Mouse (Mus musculus) heart, embryonic 10.5 days (tissue): ENCODE data around the gene Erbb2. TPM values are rescaled to one million over a fixed set of nuclear protein-coding genes. Genes with fewer than 3 reads are reported as not detected.
A peak's percentile ranks its signal among the peaks of the same experiment; 100 is the strongest.

Source experiments
- DNase-seq: peaks from one replicate; pipeline ENCODE4 v3.0.0-alpha.2; 2017; ENCODE audit warnings: low spot score
- H3K27ac ChIP-seq: fragments of 300-500 bp; sonication (generic); 2 replicates; pipeline ENCODE4 v1.5.1; 2016; ENCODE audit warnings: mild to moderate bottlenecking
- H3K27me3 ChIP-seq: fragments of 300-500 bp; sonication (generic); 2 replicates; pipeline ENCODE4 v1.6.1; 2016; ENCODE audit warnings: mild to moderate bottlenecking; ENCODE audit not compliant: poor library complexity, insufficient read depth, severe bottlenecking
- H3K36me3 ChIP-seq: fragments of 300-500 bp; sonication (generic); 2 replicates; pipeline ENCODE4 v1.6.1; 2016; ENCODE audit warnings: mild to moderate bottlenecking, moderate library complexity
- H3K4me1 ChIP-seq: fragments of 300-500 bp; sonication (generic); 2 replicates; pipeline ENCODE4 v1.6.1; 2016; ENCODE audit warnings: mild to moderate bottlenecking
- H3K4me3 ChIP-seq: fragments of 300-500 bp; sonication (generic); 2 replicates; pipeline ENCODE4 v1.5.1; 2016; ENCODE audit warnings: mild to moderate bottlenecking, moderate library complexity
- H3K9me3 ChIP-seq: fragments of 300-500 bp; sonication (generic); 2 replicates; pipeline ENCODE4 v1.6.1; 2016; ENCODE audit warnings: mild to moderate bottlenecking, moderate library complexity
- WGBS: fragments of 180-500 bp; shearing (Covaris S2); methylation state at CpG from one replicate; pipeline ENCODE4 v1.1.7; 2016; 5-methylcytosine and 5-hydroxymethylcytosine counted together
- polyA plus RNA-seq: library from polyadenylated mRNA; unstranded; fragments of >200 nt; fragmentation: Nextera tagmentation; extraction: Ambion mirVana; gene quantifications from 2 replicates; pipeline ENCODE4 v1.2.1, GENCODE M21; 2016

Gene Erbb2
- polyA plus RNA-seq, 1 experiment from 2014 or later = 47.4 TPM

DNA sequence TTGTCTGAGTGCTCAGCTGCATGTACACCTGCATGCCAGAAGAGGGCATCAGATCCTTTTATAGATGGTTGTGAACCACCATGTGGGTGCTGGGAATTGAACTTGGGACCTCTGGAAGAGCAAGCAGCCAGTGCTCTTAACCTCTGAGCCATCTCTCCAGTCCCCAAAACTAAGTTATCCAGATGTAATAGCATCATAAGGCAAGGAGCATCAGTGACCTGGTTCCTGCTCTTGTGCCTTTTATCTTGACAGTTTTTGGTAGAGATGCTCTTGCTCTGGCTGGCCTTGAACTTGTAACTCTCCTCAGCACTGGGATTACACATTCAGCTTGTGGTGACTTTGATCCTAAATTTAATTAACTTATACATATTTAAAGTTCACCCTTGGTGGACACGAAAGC lies 31.4 kb downstream of the Erbb2 start:
- H3K27me3 ChIP-seq = peaks cover 30% of the 10 kb centered on the region
- no peak overlapping the region for H3K27ac ChIP-seq
- no peaks in the 10 kb centered on the region; the same call in 1 of the 2 replicates for H3K36me3 ChIP-seq
- H3K4me1 ChIP-seq = peaks cover 34% of the 10 kb centered on the region
- H3K9me3 ChIP-seq = no peaks in the 10 kb centered on the region
- H3K4me3 ChIP-seq = no peak overlapping the region
- 88% methylated on average over 1 of the region's 1 CpGs for WGBS
- DNase-seq = no peak

DNA sequence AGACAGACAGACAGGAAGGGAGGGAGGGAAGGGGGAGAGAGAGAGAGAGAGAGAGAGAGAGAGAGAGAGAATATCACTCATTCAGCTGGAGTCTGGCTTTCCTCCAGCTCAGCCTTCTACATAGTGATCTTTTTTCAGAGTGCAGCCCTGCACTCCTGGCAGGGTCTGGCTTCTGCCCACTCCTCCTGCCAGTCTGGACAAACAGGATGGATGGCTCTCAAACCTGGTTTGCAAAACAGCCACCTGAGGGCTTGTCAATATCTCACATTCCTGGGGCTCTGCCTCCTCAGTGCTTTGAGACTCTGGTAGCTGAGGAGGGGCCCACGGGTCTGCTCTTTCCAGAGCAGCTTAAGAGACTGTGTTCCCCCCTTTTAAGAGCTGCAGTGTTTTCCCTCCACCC lies 33.0 kb downstream of the Erbb2 start:
- H3K27me3 ChIP-seq = peaks cover 45% of the 10 kb centered on the region
- no peaks in the 10 kb centered on the region; the same call in 1 of the 2 replicates for H3K36me3 ChIP-seq
- 28% methylated on average over 1 of the region's 1 CpGs for WGBS
- no peak overlapping the region for H3K4me3 ChIP-seq
- peaks cover 32% of the 10 kb centered on the region for H3K4me1 ChIP-seq
- no peaks in the 10 kb centered on the region for H3K9me3 ChIP-seq
- no peak for DNase-seq
- no peak overlapping the region for H3K27ac ChIP-seq

- WGBS = 43% methylated on average over 4 of the region's 4 CpGs
- H3K27ac ChIP-seq = 0 out of 2 replicates have a peak overlapping the region, but pooled peaks have one; percentile 2
- no peaks in the 10 kb centered on the region for H3K9me3 ChIP-seq
- no peak for DNase-seq
- peaks cover 49% of the 10 kb centered on the region for H3K27me3 ChIP-seq
- H3K4me1 ChIP-seq = peaks cover 36% of the 10 kb centered on the region
- H3K36me3 ChIP-seq = no peaks in the 10 kb centered on the region; the same call in 1 of the 2 replicates
- no peak overlapping the region for H3K4me3 ChIP-seq
These were observed 33.4 kb downstream of the Erbb2 start for GRCm38 (mm10) chr11:98445679-98446078.

GRCm38 (mm10) chr11:98446213-98446561 lies 33.9 kb downstream of the Erbb2 start, which contains the start of gene Grb7:
TSS of gene Grb7 (plus strand) at chr11:98446394.
- H3K4me3 ChIP-seq = peak within 1 kb of the TSS; percentile 50
- no peak for DNase-seq
- peaks cover 54% of the 10 kb centered on the region for H3K27me3 ChIP-seq
- H3K9me3 ChIP-seq = no peaks in the 10 kb centered on the region
- WGBS = 12% methylated on average over 5 of the region's 5 CpGs
- H3K4me1 ChIP-seq = peaks cover 36% of the 10 kb centered on the region
- H3K27ac ChIP-seq = peak within 1 kb of the TSS; percentile 56
- no peaks in the 10 kb centered on the region; the same call in 1 of the 2 replicates for H3K36me3 ChIP-seq

- H3K36me3 ChIP-seq = no peaks in the 10 kb centered on the region; the same call in 1 of the 2 replicates
- peaks cover 36% of the 10 kb centered on the region for H3K4me1 ChIP-seq
- H3K27ac ChIP-seq = peak overlapping the region; percentile 56
- no peak for DNase-seq
- H3K4me3 ChIP-seq = peak overlapping the region; percentile 50
- WGBS = 2% methylated on average over 33 of the region's 33 CpGs
- H3K27me3 ChIP-seq = peaks cover 57% of the 10 kb centered on the region
- H3K9me3 ChIP-seq = no peaks in the 10 kb centered on the region
These were observed 34.5 kb downstream of the Erbb2 start for GRCm38 (mm10) chr11:98446562-98447474.

- Histone ChIP-seq H3K36me3 (no peaks in the 10 kb centered on the region; the same call in 1 of the 2 replicates), H3K27ac (peak overlapping the region; percentile 60), H3K4me1 (peaks cover 36% of the 10 kb centered on the region), H3K4me3 (peak overlapping the region; percentile 50), H3K27me3 (peaks cover 57% of the 10 kb centered on the region), H3K9me3 (no peaks in the 10 kb centered on the region)
- DNase-seq = no peak
- 12% methylated on average over 7 of the region's 7 CpGs for WGBS
These were observed 35.2 kb downstream of the Erbb2 start for GRCm38 (mm10) chr11:98447475-98447834.

DNA sequence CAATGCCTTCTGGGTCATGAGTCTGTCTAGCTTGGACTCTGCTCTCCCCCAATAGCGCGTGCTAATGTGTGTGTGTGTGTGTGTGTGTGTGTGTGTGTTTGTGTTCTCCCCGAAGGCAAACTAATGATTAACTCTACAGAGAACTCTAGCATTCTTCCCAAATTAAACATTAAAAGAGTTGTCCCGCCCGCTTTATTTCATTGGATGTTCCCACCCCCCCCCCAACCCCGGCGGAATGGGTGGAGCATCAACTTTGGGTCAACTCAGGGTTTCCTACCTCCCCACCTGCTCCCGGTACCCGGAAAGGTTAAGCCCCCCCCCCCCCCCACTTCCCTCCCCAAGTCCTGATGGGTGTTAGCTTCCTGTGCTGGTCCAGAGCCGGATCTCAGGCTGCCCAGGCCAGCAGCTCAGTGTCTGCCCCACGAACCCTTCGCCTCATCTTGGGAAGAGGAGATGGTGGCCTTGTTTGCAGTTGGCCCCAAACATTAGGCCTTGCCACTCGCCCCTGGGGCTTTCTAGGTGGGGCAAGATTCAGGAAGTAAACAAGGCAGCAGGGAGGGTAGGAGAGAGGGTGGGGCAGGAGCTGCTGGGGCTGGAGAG lies 36.0 kb downstream of the Erbb2 start:
- H3K27me3 ChIP-seq = peaks cover 57% of the 10 kb centered on the region
- no peaks in the 10 kb centered on the region; the same call in 1 of the 2 replicates for H3K36me3 ChIP-seq
- peaks cover 36% of the 10 kb centered on the region for H3K4me1 ChIP-seq
- H3K9me3 ChIP-seq = no peaks in the 10 kb centered on the region
- no peak for DNase-seq
- 0 out of 2 replicates have a peak overlapping the region, but pooled peaks have one; percentile 60 for H3K27ac ChIP-seq
- 43% methylated on average over 13 of the region's 13 CpGs for WGBS
- no peak overlapping the region; the same call in 1 of the 2 replicates for H3K4me3 ChIP-seq

DNA sequence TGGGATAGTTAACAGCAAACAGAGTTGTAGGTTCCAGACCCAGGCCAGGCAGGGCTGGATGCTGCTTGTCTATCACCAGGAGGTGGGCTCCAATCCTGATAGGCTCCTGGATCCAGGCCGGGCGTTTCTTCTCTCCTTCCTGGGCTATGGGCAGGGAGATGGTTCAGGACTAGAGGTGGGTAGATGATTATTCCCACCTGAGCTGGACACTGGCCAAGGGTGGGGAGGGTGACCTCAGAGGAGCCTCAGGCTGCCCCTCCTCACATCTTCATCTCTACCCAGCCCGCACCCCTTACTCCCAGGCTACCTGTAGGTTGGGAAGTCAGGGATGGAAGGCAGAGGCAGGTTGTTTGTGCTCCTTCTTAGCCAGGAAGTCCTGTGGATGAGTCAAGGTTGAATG lies 37.1 kb downstream of the Erbb2 start:
- Histone ChIP-seq H3K4me1 (peaks cover 36% of the 10 kb centered on the region), H3K4me3 (no peak overlapping the region), H3K27ac (no peak overlapping the region), H3K36me3 (0 out of 2 replicates have a peak, but pooled peaks cover 7% of the 10 kb centered on the region), H3K9me3 (no peaks in the 10 kb centered on the region), H3K27me3 (peaks cover 65% of the 10 kb centered on the region)
- 85% methylated on average over 3 of the region's 3 CpGs for WGBS
- DNase-seq = no peak

GRCm38 (mm10) chr11:98449921-98450771 lies 37.9 kb downstream of the Erbb2 start:
- Histone ChIP-seq H3K27me3 (peaks cover 65% of the 10 kb centered on the region), H3K4me1 (peaks cover 33% of the 10 kb centered on the region), H3K4me3 (no peak overlapping the region), H3K9me3 (no peaks in the 10 kb centered on the region), H3K36me3 (0 out of 2 replicates have a peak, but pooled peaks cover 7% of the 10 kb centered on the region), H3K27ac (no peak overlapping the region)
- 72% methylated on average over 20 of the region's 20 CpGs for WGBS
- DNase-seq = no peak

DNA sequence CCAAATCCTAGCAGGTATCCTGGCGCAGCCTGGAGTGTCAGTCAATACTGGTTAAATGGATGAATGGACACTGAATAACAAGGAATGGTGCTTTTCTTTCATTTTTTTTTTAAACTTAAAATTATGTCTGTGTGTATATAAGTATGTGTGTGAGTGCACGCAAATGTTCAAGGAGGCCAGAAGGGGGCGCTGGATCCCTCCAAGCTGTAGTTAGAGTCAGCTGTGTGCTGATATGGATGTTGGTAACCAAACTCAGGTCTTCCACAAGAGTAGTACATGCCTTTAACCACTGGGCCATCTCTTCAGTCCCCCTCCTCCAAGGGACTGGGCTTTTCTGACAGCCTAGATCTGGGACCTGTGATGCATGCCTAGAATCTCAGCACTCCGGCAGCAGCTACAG lies 43.2 kb downstream of the Erbb2 start:
- DNase-seq = no peak
- H3K27me3 ChIP-seq = peaks cover 46% of the 10 kb centered on the region
- 76% methylated on average over 4 of the region's 4 CpGs for WGBS

GRCm38 (mm10) chr11:98456545-98456944 lies 44.3 kb downstream of the Erbb2 start:
- Histone ChIP-seq H3K27ac (no peak overlapping the region), H3K27me3 (peaks cover 46% of the 10 kb centered on the region), H3K4me1 (peaks cover 19% of the 10 kb centered on the region), H3K36me3 (0 out of 2 replicates have a peak, but pooled peaks cover 7% of the 10 kb centered on the region), H3K4me3 (no peak overlapping the region), H3K9me3 (no peaks in the 10 kb centered on the region)
- 70% methylated on average over 5 of the region's 5 CpGs for WGBS
- DNase-seq = no peak

More for the DNA sequence above, 43.2 kb downstream of the Erbb2 start:
- H3K4me3 ChIP-seq = no peak overlapping the region
- H3K36me3 ChIP-seq = 0 out of 2 replicates have a peak, but pooled peaks cover 7% of the 10 kb centered on the region
- peaks cover 20% of the 10 kb centered on the region for H3K4me1 ChIP-seq
- no peaks in the 10 kb centered on the region for H3K9me3 ChIP-seq
- H3K27ac ChIP-seq = no peak overlapping the region

- no peaks in the 10 kb centered on the region for H3K9me3 ChIP-seq
- H3K27ac ChIP-seq = peak overlapping the region; percentile 89
- WGBS = 24% methylated on average over 9 of the region's 9 CpGs
- peaks cover 19% of the 10 kb centered on the region for H3K4me1 ChIP-seq
- H3K36me3 ChIP-seq = 0 out of 2 replicates have a peak, but pooled peaks cover 7% of the 10 kb centered on the region
- H3K27me3 ChIP-seq = peaks cover 50% of the 10 kb centered on the region
- DNase-seq = no peak
- peak overlapping the region; percentile 74 for H3K4me3 ChIP-seq
These were observed 44.7 kb downstream of the Erbb2 start for GRCm38 (mm10) chr11:98456945-98457344.
